Mouse (Mus musculus) hindbrain, embryonic 15.5 days (tissue): ENCODE results near the gene Nell1. TPM values are rescaled to one million over a fixed set of nuclear protein-coding genes. Genes with fewer than 3 reads are reported as not detected.
A peak's percentile ranks its signal among the peaks of the same experiment; 100 is the strongest.
"Not testable (repeated sequence)": the region's sequence is repeated elsewhere in the genome, so short reads cannot be mapped to it uniquely, and the experiment has no call there.

Experiments
- ATAC-seq: fragments of 200-750 bp; cut with Nextera tagmentation; 2 replicates; pipeline ENCODE4 v1.8.0; 2017; ENCODE audit warnings: low read depth, moderate number of reproducible peaks, moderate TSS enrichment; ENCODE audit not compliant: low FRiP score
- H3K27ac ChIP-seq: fragments of 300-500 bp; sonication (generic); replicated peaks from 2 replicates; pipeline ENCODE4 v1.5.1; 2015; ENCODE audit warnings: mild to moderate bottlenecking, inconsistent platforms
- H3K27me3 ChIP-seq: fragments of 300-500 bp; sonication (generic); 2 replicates; pipeline ENCODE4 v1.6.1; 2015; ENCODE audit warnings: control low read depth, inconsistent platforms
- H3K36me3 ChIP-seq: fragments of 300-500 bp; sonication (generic); 2 replicates; pipeline ENCODE4 v1.6.1; 2015; ENCODE audit warnings: control low read depth, inconsistent platforms
- H3K4me1 ChIP-seq: fragments of 300-500 bp; sonication (generic); replicated peaks from 2 replicates; pipeline ENCODE4 v1.6.1; 2015; ENCODE audit warnings: control low read depth, inconsistent platforms
- H3K4me2 ChIP-seq: fragments of 300-500 bp; sonication (generic); 2 replicates; pipeline ENCODE4 v1.6.1; 2015; ENCODE audit warnings: moderate library complexity, mild to moderate bottlenecking, inconsistent platforms
- H3K4me3 ChIP-seq: fragments of 300-500 bp; sonication (generic); 2 replicates; pipeline ENCODE4 v1.5.1; 2015; ENCODE audit warnings: mild to moderate bottlenecking, inconsistent platforms
- H3K9ac ChIP-seq: fragments of 300-500 bp; sonication (generic); 2 replicates; pipeline ENCODE4 v1.6.1; 2015; ENCODE audit warnings: inconsistent platforms
- H3K9me3 ChIP-seq: fragments of 300-500 bp; sonication (generic); 2 replicates; pipeline ENCODE4 v1.6.1; 2016; ENCODE audit warnings: control low read depth, inconsistent platforms
- WGBS: fragments of 180-500 bp; shearing (Covaris S2); methylation state at CpG from one replicate; pipeline ENCODE4 v1.1.7; 2015; 5-methylcytosine and 5-hydroxymethylcytosine counted together
- polyA plus RNA-seq: library from polyadenylated mRNA; unstranded; fragments of >200 nt; fragmentation: Nextera tagmentation; extraction: Ambion mirVana; gene quantifications from 2 replicates; pipeline ENCODE4 v1.2.1, GENCODE M21; 2015

The Nell1 gene
- polyA plus RNA-seq = 30.0 and 31.6 TPM in 2 replicates

DNA sequence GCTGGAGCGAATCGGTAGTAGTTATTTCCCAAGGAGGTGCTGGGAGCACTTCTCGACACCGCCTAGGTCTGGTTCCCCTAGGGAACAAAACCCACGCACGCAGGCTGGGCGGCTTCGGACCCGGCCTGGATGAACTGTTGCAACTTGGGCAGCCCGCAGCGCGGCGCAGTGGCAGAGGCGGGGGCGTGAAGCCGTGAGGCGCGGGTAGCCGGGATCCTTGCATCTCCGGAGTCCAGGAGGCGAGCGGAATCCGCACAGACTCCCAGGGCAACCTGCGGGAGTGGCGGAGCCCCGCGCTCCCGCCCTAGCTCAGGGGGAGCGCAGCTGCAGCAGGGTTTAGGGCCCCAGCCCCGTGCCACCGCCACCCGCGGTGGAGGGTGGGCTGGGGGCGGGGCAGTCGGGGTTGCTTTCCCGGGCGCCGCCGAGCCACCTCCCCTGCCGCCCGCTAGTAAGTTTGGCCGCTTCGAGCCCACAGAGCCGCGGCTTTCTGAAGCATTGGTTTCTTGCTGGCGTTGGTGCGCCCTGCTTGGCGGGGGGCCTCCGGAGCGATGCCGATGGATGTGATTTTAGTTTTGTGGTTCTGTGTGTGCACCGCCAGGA, at the start of gene Nell1:
TSS of gene Nell1 (plus strand) at position 24 of the 600 bp plus-strand sequence.
- peaks cover 34% of the 10 kb centered on the region for H3K27me3 ChIP-seq
- no peaks in the 10 kb centered on the region for H3K36me3 ChIP-seq
- ATAC-seq = peak; percentile 65
- peaks cover 20% of the 10 kb centered on the region for H3K4me1 ChIP-seq
- peak within 1 kb of the TSS; percentile 55 for H3K9ac ChIP-seq
- WGBS = under 1% methylated on average over 52 of the region's 52 CpGs
- peak within 1 kb of the TSS; percentile 88 for H3K4me2 ChIP-seq
- H3K4me3 ChIP-seq = peak within 1 kb of the TSS; percentile 56
- peak within 1 kb of the TSS; percentile 47 for H3K27ac ChIP-seq
- no peaks in the 10 kb centered on the region for H3K9me3 ChIP-seq

DNA sequence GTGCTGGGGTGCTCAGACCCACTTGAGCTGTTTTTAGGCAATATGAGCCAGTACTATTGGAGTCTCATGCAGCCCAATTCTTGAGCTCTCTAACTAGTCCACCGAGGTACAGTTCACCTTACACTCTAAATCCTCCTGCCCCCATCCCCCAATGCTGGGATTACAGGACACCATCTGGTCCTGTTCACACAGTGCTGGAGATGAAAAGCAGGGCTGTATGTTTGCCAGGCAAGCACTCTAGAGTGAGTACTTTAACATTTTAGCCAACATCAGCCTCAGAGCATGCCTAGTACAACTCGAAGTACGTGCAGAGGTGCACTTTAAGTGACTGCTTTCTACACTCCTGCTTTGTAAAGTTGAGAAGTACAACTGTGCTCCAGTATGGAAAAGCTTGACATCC, 46.1 kb upstream of the Nell1 start:
- Histone ChIP-seq H3K4me2 (no peak overlapping the region), H3K4me3 (no peak overlapping the region), H3K27me3 (no peaks in the 10 kb centered on the region), H3K4me1 (no peaks in the 10 kb centered on the region), H3K9ac (no peak overlapping the region), H3K9me3 (no peaks in the 10 kb centered on the region), H3K36me3 (no peaks in the 10 kb centered on the region), H3K27ac (no peak overlapping the region)
- ATAC-seq = no peak
- WGBS = 71% methylated on average over 3 of the region's 3 CpGs

DNA sequence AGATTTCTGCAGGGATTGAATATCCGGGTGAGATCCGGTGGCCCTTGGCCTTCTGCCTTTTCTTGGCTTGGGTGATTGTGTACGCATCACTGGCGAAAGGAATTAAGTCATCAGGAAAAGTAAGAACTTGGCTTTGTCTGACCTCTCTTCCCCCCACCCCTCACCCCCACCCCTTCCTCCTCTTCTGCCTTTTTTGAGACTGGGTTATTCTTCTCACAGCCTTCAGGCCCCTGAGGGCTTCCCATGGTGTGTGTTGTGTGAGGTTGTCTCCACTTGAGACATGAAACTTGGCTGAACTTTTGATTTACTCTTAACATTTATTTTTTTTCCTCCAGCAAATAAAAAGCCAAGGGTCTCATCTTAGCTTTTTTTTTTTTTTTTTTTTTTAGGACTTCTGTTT, 44.7 kb upstream of the Nell1 start:
- no peaks in the 10 kb centered on the region for H3K27me3 ChIP-seq
- no peaks in the 10 kb centered on the region for H3K9me3 ChIP-seq
- H3K4me1 ChIP-seq = no peaks in the 10 kb centered on the region
- no peaks in the 10 kb centered on the region for H3K36me3 ChIP-seq
- H3K4me3 ChIP-seq = no peak overlapping the region
- no peak overlapping the region for H3K9ac ChIP-seq
- ATAC-seq = no peak
- 55% methylated on average over 4 of the region's 4 CpGs for WGBS
- H3K27ac ChIP-seq = no peak overlapping the region
- H3K4me2 ChIP-seq = no peak overlapping the region

DNA sequence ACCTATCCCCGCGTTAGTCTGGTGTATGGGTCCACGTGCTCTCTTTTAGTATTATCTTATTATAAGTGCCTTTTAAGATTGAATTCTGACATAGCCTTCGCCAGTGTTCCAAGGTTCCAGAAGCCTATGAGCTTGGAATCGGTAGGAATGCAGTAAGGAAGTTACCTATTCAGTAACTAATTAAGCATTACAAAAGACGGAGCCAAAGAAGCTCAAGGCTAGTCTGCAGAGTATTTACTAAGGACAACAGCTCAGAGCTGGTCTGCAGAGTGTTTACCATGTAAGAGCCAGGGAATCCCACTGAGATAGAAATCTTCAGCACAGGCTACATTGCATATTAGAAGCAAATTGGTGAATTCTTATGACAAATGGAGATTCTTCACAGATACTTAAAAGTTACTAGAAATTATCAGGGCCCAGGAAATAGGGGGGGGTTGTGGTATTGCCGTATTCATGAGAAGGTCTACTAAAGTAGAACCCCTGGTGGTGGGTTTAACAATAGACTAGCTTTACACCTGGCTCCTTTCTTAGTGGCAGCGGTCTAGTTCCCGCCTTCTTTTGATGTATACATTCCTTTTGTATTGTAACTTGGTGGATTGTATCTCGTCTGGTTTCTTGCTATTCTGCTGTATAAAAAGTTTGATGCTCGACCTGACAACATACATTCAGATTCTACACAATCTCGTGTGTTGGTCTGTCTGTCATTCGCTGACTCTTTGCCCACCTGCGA, 41.1 kb upstream of the Nell1 start:
- not testable (repeated sequence) for ATAC-seq, H3K27ac ChIP-seq, H3K4me1 ChIP-seq, H3K9me3 ChIP-seq, H3K9ac ChIP-seq, H3K27me3 ChIP-seq, H3K4me3 ChIP-seq, H3K4me2 ChIP-seq, H3K36me3 ChIP-seq
- WGBS = 82% methylated on average over 14 of the region's 14 CpGs

DNA sequence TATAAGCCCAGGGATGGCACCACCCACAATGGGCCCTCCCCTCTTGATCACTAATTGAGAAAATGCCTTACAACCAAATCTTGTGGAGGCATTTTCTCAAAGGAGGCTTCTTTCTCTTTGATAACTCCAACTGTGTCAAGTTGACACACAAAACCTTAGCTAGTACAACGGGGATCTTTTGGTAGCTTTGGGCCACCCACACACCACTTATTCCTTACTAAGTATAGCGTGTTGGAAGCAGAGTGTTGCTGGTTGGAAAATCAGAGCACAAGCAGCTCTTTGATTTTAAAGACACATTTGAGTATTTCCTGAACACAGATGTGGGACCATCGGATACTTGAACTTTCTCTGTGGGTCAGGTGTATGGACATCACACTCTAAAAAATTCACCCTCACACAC, 37.8 kb upstream of the Nell1 start:
- no peaks in the 10 kb centered on the region for H3K4me1 ChIP-seq
- no peaks in the 10 kb centered on the region for H3K27me3 ChIP-seq
- H3K9ac ChIP-seq = no peak overlapping the region
- no peak overlapping the region for H3K27ac ChIP-seq
- ATAC-seq = no peak
- H3K4me2 ChIP-seq = no peak overlapping the region
- no peaks in the 10 kb centered on the region for H3K36me3 ChIP-seq
- H3K9me3 ChIP-seq = no peaks in the 10 kb centered on the region
- H3K4me3 ChIP-seq = no peak overlapping the region
- WGBS = 88% methylated on average over 3 of the region's 3 CpGs

DNA sequence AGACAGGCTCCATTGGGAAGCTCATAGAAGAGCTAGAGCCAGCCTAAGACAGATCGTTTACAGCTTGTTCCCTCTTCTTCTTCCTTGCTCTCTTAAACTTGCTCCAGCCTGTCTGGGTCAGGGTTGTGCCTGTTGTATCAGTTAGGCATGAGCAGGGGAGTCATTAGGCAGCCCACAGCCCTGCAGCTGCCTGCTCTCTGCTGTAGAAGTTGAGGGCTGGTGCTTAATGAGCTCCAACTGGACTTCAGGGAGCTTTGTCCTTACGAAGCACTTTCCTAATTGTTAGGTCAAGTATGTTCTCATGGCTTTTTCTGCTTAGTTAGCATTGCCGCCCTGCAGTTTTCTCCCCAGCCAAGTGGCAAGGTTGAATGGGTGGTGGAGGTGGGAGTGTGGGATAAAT, 32.6 kb upstream of the Nell1 start:
- no peak overlapping the region for H3K27ac ChIP-seq
- peak; percentile 61; the same call in 1 of the 2 replicates for ATAC-seq
- no peaks in the 10 kb centered on the region for H3K4me1 ChIP-seq
- no peak overlapping the region for H3K9ac ChIP-seq
- H3K9me3 ChIP-seq = no peaks in the 10 kb centered on the region
- H3K27me3 ChIP-seq = no peaks in the 10 kb centered on the region
- H3K4me2 ChIP-seq = no peak overlapping the region
- no peak overlapping the region for H3K4me3 ChIP-seq
- H3K36me3 ChIP-seq = no peaks in the 10 kb centered on the region
- WGBS = 68% methylated on average over 3 of the region's 3 CpGs

DNA sequence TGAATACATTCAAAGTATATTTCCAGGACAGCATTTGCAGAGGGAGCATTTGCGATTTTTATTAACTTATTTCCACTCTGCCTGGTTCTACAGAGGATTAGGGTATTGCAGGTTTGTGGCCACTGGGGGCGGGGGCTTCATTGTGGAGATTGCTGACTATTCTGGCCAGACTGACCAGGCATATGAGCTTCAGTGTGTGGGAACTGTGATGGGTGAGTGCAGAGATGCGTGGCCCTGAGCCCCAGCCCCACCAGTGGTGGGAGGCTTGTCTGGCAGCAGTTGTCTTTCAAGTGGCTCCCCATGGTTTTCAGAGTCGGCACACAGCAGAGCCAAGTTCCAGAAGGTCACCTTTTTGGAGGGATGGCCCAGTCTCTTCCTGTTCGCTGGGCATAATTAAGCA, 32.2 kb upstream of the Nell1 start:
- ATAC-seq = no peak
- H3K9ac ChIP-seq = no peak overlapping the region
- 65% methylated on average over 5 of the region's 5 CpGs for WGBS
- H3K4me1 ChIP-seq = no peaks in the 10 kb centered on the region
- H3K36me3 ChIP-seq = no peaks in the 10 kb centered on the region
- no peak overlapping the region for H3K4me3 ChIP-seq
- H3K27me3 ChIP-seq = no peaks in the 10 kb centered on the region
- H3K9me3 ChIP-seq = no peaks in the 10 kb centered on the region
- no peak overlapping the region for H3K27ac ChIP-seq
- no peak overlapping the region for H3K4me2 ChIP-seq

DNA sequence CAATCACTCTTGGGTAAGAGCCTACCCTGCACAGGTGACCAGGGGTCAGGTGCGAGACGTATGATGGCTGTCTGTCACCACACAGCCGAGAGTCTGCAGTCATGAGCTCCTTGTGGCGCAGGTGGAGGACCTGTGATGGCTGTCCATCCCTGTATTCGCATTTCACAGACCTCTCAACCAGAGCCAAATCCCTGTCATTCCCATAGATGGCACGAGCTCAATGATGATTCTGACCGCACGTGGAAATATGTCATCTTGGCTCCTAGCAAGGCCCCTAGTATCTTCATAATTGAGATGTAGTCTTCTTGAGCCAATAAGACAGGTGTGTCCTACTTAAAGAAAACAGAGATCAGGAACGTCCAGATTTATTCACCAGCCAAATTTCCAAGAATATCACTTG, 28.0 kb upstream of the Nell1 start:
- Histone ChIP-seq H3K27ac (no peak overlapping the region), H3K27me3 (no peaks in the 10 kb centered on the region), H3K4me3 (no peak overlapping the region), H3K9ac (no peak overlapping the region), H3K4me1 (no peaks in the 10 kb centered on the region), H3K9me3 (no peaks in the 10 kb centered on the region), H3K36me3 (no peaks in the 10 kb centered on the region), H3K4me2 (no peak overlapping the region)
- WGBS = 91% methylated on average over 9 of the region's 9 CpGs
- no peak for ATAC-seq

DNA sequence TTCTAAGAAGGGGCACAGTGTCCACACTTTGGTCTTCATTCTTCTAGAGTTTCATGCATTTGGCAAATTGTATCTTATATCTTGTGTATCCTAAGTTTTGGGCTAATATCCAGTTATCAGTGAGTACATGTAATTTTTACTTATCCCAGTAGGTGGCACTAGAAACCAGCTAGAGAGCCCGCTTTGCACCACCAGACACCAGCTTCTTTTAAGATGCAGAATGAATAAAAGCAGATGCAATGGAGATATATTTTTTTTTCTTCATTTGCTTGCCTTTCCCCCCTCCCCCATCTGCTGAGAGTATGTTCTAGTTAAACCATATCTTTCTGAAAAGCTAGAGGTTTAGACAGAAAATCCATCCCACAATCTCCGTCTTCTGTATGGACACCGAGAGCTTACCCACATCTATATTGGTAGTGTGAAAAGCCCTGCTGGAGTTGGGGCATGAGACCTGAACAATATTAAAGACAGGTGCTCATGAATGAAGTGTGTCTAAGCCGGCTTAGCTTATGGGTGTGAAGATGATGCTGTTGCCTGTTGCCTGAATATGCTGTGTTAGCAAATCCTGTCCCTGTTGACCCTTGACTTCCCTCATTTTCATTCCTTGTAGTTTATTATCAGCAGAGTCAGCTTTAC, 21.0 kb upstream of the Nell1 start:
- H3K27ac ChIP-seq = no peak overlapping the region
- H3K4me2 ChIP-seq = no peak overlapping the region
- no peaks in the 10 kb centered on the region; the same call in 1 of the 2 replicates for H3K4me1 ChIP-seq
- WGBS = 55% methylated on average over 4 of the region's 4 CpGs
- ATAC-seq = no peak
- no peak overlapping the region for H3K4me3 ChIP-seq
- H3K9ac ChIP-seq = no peak overlapping the region
- no peaks in the 10 kb centered on the region for H3K9me3 ChIP-seq
- H3K36me3 ChIP-seq = no peaks in the 10 kb centered on the region
- no peaks in the 10 kb centered on the region for H3K27me3 ChIP-seq

DNA sequence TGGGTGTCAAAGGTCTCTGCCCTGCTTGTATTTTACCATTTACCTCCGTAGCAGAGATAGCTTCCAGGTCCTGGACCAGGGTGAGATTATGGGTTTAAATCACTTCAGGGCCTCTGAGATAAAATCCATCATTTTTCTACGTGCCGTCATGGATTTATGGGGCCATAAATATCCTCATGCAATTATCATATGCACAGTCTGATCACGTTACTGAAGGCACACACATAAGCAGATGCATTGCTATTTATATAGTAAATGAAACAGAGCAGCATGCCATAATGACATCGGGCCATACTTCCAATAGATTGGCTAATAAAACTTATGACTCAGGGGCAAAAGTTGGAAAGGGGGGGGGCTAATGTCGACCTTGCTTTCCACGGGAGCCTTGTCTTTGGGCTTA, 19.8 kb upstream of the Nell1 start:
- WGBS = 65% methylated on average over 7 of the region's 7 CpGs
- Histone ChIP-seq H3K4me3 (no peak overlapping the region), H3K4me2 (no peak overlapping the region), H3K9me3 (no peaks in the 10 kb centered on the region), H3K4me1 (no peaks in the 10 kb centered on the region; the same call in 1 of the 2 replicates), H3K9ac (no peak overlapping the region), H3K27me3 (no peaks in the 10 kb centered on the region), H3K36me3 (no peaks in the 10 kb centered on the region), H3K27ac (no peak overlapping the region)
- no peak for ATAC-seq

DNA sequence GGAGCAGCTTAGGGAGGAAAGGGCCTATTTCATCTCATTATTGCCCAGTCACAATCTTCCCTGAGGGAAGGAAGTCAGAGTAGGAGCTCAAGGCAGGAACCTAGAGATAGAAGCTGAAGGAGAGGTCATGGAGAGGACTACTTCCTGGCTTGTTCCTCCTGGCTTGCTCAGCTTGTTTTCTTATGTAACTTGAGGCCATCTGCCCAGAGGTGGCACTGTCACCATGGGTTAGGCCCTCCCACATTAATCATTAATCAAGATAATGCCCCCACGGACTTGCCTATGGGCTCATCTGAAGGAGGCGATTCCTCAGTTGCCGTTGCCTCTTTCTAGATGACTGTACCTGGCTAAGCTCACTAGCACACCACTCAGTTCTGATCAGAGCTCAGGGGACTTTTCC, 17.5 kb upstream of the Nell1 start:
- 63% methylated on average over 3 of the region's 3 CpGs for WGBS
- ATAC-seq = no peak
- no peaks in the 10 kb centered on the region for H3K27me3 ChIP-seq

DNA sequence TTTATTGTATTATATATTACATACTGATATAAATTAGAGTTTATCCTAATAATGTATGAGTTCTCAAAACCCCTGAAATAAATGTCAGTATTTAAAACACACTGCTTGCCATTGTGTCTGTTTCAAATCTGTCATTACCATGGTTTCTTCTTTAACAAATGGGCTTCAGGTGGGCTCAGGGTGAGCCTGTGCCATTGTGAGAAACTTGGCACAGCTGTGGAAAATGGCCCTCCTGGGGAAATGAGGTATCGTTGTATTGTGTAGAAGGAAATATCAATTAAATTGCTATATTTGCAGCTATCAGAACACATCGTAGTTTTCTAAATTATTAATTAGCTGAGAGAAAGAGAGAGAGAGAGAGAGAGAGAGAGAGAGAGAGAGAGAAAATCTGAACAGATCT, 10.9 kb upstream of the Nell1 start:
- Histone ChIP-seq H3K36me3 (no peaks in the 10 kb centered on the region), H3K27ac (no peak overlapping the region), H3K9me3 (no peaks in the 10 kb centered on the region), H3K9ac (no peak overlapping the region), H3K4me1 (no peaks in the 10 kb centered on the region), H3K4me2 (no peak overlapping the region), H3K4me3 (no peak overlapping the region), H3K27me3 (no peaks in the 10 kb centered on the region)
- 48% methylated on average over 2 of the region's 2 CpGs for WGBS
- ATAC-seq = no peak

More for the DNA sequence above, 17.5 kb upstream of the Nell1 start:
- no peaks in the 10 kb centered on the region for H3K9me3 ChIP-seq
- H3K4me3 ChIP-seq = no peak overlapping the region
- no peak overlapping the region for H3K4me2 ChIP-seq
- H3K36me3 ChIP-seq = no peaks in the 10 kb centered on the region
- no peak overlapping the region for H3K9ac ChIP-seq
- no peaks in the 10 kb centered on the region; the same call in 1 of the 2 replicates for H3K4me1 ChIP-seq
- H3K27ac ChIP-seq = no peak overlapping the region
